10 mouse cellular contexts compared by ENCODE assay signal in the genomic region with DNA sequence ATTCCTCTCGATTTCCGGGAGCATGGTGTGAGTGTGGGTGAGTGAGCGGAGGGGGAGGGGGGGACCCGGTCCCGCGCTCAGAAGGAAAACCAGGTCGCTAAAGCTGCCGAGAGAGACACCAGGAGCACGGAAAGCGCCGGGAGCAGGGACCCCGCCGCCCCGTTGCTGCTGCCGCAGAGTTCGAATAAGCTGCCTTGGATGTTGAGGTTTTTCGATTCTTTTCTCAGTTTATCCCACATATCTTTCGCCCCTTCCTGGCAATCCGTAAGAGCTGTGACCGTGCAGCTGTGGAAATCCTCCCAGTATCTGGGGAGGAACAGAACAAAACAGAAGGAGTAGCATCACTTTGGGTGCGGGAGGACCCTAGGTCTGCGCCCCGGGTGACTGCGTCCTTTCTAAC. TPM values are rescaled to one million over a fixed set of nuclear protein-coding genes. Genes with fewer than 3 reads are reported as not detected.
DNase-seq lines count a peak whose midpoint lies in the region; ATAC-seq lines count a peak whose summit lies in the region.
"Had no signal": no experiment of that assay in that cellular context is flagged by ENCODE, and none has a peak within 500 bp of the region (broad histone marks: within the 10 kb centered on the region; RNA-seq: fewer than 3 reads in every experiment).

No protein-coding gene starts in this region.

- H3K36me3 ChIP-seq in heart, embryonic 14.5 days (ENCODE audit: control insufficient read depth, insufficient read depth, low read length) = no peaks in the 10 kb centered on the region
- H3K36me3 ChIP-seq in hindbrain, embryonic 15.5 days = no peaks in the 10 kb centered on the region
- H3K36me3 ChIP-seq in midbrain, embryonic 15.5 days (replicated peaks) = no peaks in the 10 kb centered on the region

- H3K27me3 ChIP-seq in heart, embryonic 14.5 days (ENCODE audit: control insufficient read depth, insufficient read depth, low read length) = peaks cover 95% of the 10 kb centered on the region
- H3K27me3 ChIP-seq in hindbrain, embryonic 15.5 days = peaks cover 39% of the 10 kb centered on the region
- H3K27me3 ChIP-seq in midbrain, embryonic 15.5 days (replicated peaks) = peaks cover 27% of the 10 kb centered on the region

- peak overlapping the region; percentile 74 for H3K4me2 ChIP-seq in heart, embryonic 14.5 days (ENCODE audit: low read length)
- H3K4me2 ChIP-seq in hindbrain, embryonic 15.5 days = peak overlapping the region; percentile 72
- H3K4me2 ChIP-seq in midbrain, embryonic 15.5 days = peak overlapping the region; percentile 76

- ATAC-seq in heart, embryonic 14.5 days (ENCODE audit: insufficient number of reproducible peaks, insufficient read depth, low FRiP score, low read depth) = no peak
- no peak for ATAC-seq in hindbrain, embryonic 15.5 days (ENCODE audit: low FRiP score, low read depth)
- ATAC-seq in midbrain, embryonic 15.5 days (replicated peaks) = no peak
- ATAC-seq in inflammation-experienced regulatory T-cells, adult 6 months = no peak

- peak overlapping the region; percentile 39 to 40 for H3K4me3 ChIP-seq in heart, embryonic 14.5 days (ENCODE audit: control insufficient read depth in 1 of 2, insufficient read depth in 1 of 2, low read depth in 1 of 2, low read length in 2 of 2)
- peak overlapping the region; percentile 46 for H3K4me3 ChIP-seq in hindbrain, embryonic 15.5 days
- peak overlapping the region; percentile 57 for H3K4me3 ChIP-seq in midbrain, embryonic 15.5 days

- no peak overlapping the region for H3K27ac ChIP-seq in heart, embryonic 14.5 days (replicated peaks in 1 of 2; ENCODE audit: control insufficient read depth in 1 of 2, insufficient read depth in 1 of 2, low read depth in 2 of 2, low read length in 2 of 2)
- peak overlapping the region; percentile 95 for H3K27ac ChIP-seq in hindbrain, embryonic 15.5 days (replicated peaks)
- H3K27ac ChIP-seq in midbrain, embryonic 15.5 days = peak overlapping the region; percentile 96

- no peak overlapping the region; the same call in 1 of the 2 replicates for H3K9ac ChIP-seq in heart, embryonic 14.5 days (ENCODE audit: low read length)
- peak overlapping the region; percentile 45 for H3K9ac ChIP-seq in hindbrain, embryonic 15.5 days
- H3K9ac ChIP-seq in midbrain, embryonic 15.5 days = peak overlapping the region; percentile 56

- no peaks in the 10 kb centered on the region for H3K9me3 ChIP-seq in heart, embryonic 14.5 days (ENCODE audit: control insufficient read depth, low read length)
- H3K9me3 ChIP-seq in hindbrain, embryonic 15.5 days = no peaks in the 10 kb centered on the region
- H3K9me3 ChIP-seq in midbrain, embryonic 15.5 days = no peaks in the 10 kb centered on the region

- peaks cover 16 to 25% of the 10 kb centered on the region in 2 experiments; a peak in 3 of 4 replicates for H3K4me1 ChIP-seq in heart, embryonic 14.5 days (ENCODE audit: control insufficient read depth in 2 of 2, insufficient read depth in 2 of 2, low read length in 2 of 2)
- peaks cover 29% of the 10 kb centered on the region for H3K4me1 ChIP-seq in hindbrain, embryonic 15.5 days (replicated peaks)
- H3K4me1 ChIP-seq in midbrain, embryonic 15.5 days = peaks cover 41% of the 10 kb centered on the region

- DNase-seq in heart, postnatal 4 days = no peak
- DNase-seq in ES-CJ7 (ENCODE audit: low read depth, low spot score) = peak; percentile 64
- peak; percentile 69 to 72 for DNase-seq in cerebellum, postnatal 36 days
- no peak for DNase-seq in adrenal gland, postnatal 25 days

- 2% methylated on average over 24 of the region's 24 CpGs for WGBS in heart, embryonic 14.5 days
- under 1% methylated on average over 24 of the region's 24 CpGs for WGBS in hindbrain, embryonic 15.5 days
- WGBS in midbrain, embryonic 15.5 days = 0% methylated on average over 24 of the region's 24 CpGs

RNA-seq across cellular contexts. Expression of gene Nrn1, which starts 8.4 kb away (rescaled TPM):
- polyA plus RNA-seq in heart, embryonic 14.5 days (2014; fragmentation: Nextera tagmentation; extraction: Ambion mirVana) = 2.1 and 2.5 TPM in 2 replicates
- total RNA-seq in heart, postnatal 4 days (2021) = 1 to 10 TPM; 1.4 to 1.5 TPM
- polyA plus RNA-seq in hindbrain, embryonic 15.5 days (2015; fragmentation: Nextera tagmentation; extraction: Ambion mirVana) = 76.0 and 78.5 TPM in 2 replicates
- polyA plus RNA-seq in midbrain, embryonic 15.5 days (2015; fragmentation: Nextera tagmentation; extraction: Ambion mirVana) = 62.0 and 64.3 TPM in 2 replicates
- polyA plus RNA-seq in inflammation-experienced regulatory T-cells, adult 6 months (2017; shearing (Covaris generic)) = 10 to 100 TPM; 36.9 to 46.4 (median 42.7) TPM
- 5.3 and 5.9 TPM in 2 replicates for total RNA-seq in adrenal gland, postnatal 25 days (2021)
- total RNA-seq: hematopoietic stem cell, adult 5-6 weeks; MEL had no signal

Comparison
In these comparisons a context has a peak if more than half of its experiments do, and no peak if none do; other contexts are left out.
1. H3K27ac ChIP-seq: peak in hindbrain, embryonic 15.5 days (single experiment) and midbrain, embryonic 15.5 days (single experiment); none in heart, embryonic 14.5 days (0 of 2).
2. DNase-seq: peak in ES-CJ7 (single experiment) and cerebellum, postnatal 36 days (2 of 2); none in heart, postnatal 4 days (single experiment) and adrenal gland, postnatal 25 days (single experiment).
3. RNA of gene Nrn1, which starts 8.4 kb away (polyA plus RNA-seq): 76.0 to 78.5 TPM in hindbrain, embryonic 15.5 days, 62.0 to 64.3 TPM in midbrain, embryonic 15.5 days and 36.9 to 46.4 TPM in inflammation-experienced regulatory T-cells, adult 6 months; 2.1 to 2.5 TPM in heart, embryonic 14.5 days; every median in the first group is over 10 times any median in the second.
4. Peak in every context shown above with its lines, with median percentiles within 50 percentile points of each other: H3K4me2 ChIP-seq and H3K4me3 ChIP-seq.